Mouse (Mus musculus): Measurements from ENCODE around the gene Hrg.
"Not testable (repeated sequence)": the region's sequence is repeated elsewhere in the genome, so short reads cannot be mapped to it uniquely, and the experiment has no call there.

The Hrg gene

GRCm38 (mm10) chr16:22961073-22961472, 10.2 kb downstream of the Hrg start:
- DNase-seq (ENCODE audit: low read depth, low spot score) = no peak

GRCm38 (mm10) chr16:22962256-22962655, 11.4 kb downstream of the Hrg start:
- no peak for DNase-seq (ENCODE audit: low read depth, low spot score)

GRCm38 (mm10) chr16:22963293-22963692, 12.4 kb downstream of the Hrg start:
- no peak for DNase-seq (ENCODE audit: low read depth, low spot score)

GRCm38 (mm10) chr16:22967383-22968030, 16.6 kb downstream of the Hrg start:
- no peak for DNase-seq (ENCODE audit: low read depth, low spot score)

GRCm38 (mm10) chr16:22996951-22997350, 46.1 kb downstream of the Hrg start:
- not testable (repeated sequence) for DNase-seq (ENCODE audit: low read depth, low spot score)
